Mouse (Mus musculus): Measurements from ENCODE around the gene Trim38.

DNA sequence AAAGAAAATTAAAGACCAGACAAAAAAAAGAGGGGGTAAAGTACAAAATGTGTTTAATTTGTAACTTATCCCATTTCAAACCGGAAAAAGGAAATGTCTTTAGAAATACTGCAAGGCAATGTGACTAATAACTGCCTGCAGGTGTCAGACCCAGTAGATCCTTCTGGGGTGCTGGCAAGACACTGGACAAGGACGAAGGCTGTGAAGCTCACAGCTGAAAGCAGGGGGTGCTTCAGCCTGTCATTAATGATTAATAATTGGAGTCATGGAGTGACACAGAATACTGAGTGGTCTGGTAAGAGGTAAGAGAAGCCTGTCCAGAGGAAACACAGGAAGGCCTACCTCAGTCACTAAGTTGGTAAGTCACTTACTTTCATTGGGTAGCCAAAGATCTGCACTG, 69.6 kb downstream of the Trim38 start, which contains the start of gene Slc17a3:
- TF ChIP-seq CTCF (IDR thresholded peaks at IDR 0.05) (no peak), EP300 (IDR thresholded peaks at IDR 0.05) (no peak)

Measured in lung, postnatal 0 days (tissue).